Mouse (Mus musculus) spleen, postnatal 14 days (tissue): ENCODE results near the gene Col4a6.

Experiments
- DNase-seq, 2 experiments: peaks; one replicate each; pipeline ENCODE4 v3.0.0; 2021 to 2022; ENCODE audit warnings: low spot score in 2 of 2

Gene Col4a6

GRCm38 (mm10) chrX:141473470-141474302 is at the start of gene Col4a6:
Gene Col4a6, minus strand, starts transcription at chrX:141474076.
- DNase-seq, result no peak

- no peak for DNase-seq
These were observed 29.2 kb upstream of the Col4a6 start for GRCm38 (mm10) chrX:141503125-141503524.

- DNase-seq, result no peak
These were observed 20.7 kb upstream of the Col4a6 start for GRCm38 (mm10) chrX:141494545-141494944.

DNA sequence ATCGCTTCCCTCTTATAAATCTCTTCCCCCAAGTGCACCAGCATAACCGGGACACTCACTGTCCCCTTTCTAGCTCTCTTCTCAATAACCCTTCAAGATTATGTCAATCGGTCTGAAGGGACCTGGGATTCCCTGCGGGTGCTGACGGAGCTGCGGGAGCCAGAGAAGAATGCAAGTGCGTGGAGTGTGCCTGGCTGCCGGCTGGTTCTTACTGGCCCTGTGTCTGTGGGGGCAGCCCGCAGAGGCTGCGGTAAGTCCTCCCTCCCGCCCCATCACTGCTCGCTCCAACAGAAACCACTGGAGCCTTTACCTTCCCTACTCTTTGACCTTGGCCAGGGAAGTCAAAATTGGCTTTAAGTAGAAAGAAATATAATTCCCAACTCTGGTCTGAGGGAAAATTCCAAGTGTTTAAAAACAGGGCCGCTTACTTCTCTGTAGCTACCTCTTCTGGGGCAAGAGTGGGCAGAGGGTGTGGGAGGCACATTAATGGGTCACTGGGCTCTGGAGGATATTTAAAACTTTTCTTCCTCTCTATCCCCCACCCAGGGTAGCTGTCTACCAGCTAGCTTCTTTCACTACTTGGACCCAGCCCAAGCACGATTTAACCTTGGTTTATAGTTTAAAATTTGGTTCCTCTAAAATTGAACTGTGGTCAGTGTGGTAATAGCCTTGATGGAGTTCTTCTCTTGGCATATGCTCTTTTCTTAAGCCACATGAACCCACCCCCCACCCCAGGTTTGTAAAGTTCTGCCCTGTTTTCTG is 1.9 kb upstream of the Col4a6 start:
- DNase-seq, result no peak

- no peak for DNase-seq
These were observed 1.2 kb upstream of the Col4a6 start, which contains the start of gene Col4a5 for GRCm38 (mm10) chrX:141475110-141475509. Gene Col4a5, plus strand, starts transcription at chrX:141475385.

DNA sequence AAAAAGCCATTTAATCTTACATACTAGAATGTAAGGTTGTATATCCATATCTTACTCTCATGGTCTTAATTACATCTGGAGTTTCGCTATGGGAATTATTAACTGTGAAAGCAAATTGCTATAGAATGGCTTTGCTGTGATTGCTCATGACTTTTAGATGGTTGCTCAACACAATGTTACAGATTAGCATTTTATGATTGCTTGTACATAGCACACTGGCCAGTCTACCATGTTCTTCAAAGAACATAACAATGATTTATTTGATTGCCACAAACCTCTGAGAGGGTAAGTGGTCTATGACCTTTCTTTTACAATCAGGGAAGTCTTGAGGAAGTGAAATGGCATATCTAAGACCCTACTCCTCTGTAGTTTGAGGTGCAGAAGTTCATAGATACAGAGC is 25.9 kb downstream of the Col4a6 start:
- no peak for DNase-seq

GRCm38 (mm10) chrX:141439423-141439822 is 34.5 kb downstream of the Col4a6 start:
- no peak for DNase-seq

DNA sequence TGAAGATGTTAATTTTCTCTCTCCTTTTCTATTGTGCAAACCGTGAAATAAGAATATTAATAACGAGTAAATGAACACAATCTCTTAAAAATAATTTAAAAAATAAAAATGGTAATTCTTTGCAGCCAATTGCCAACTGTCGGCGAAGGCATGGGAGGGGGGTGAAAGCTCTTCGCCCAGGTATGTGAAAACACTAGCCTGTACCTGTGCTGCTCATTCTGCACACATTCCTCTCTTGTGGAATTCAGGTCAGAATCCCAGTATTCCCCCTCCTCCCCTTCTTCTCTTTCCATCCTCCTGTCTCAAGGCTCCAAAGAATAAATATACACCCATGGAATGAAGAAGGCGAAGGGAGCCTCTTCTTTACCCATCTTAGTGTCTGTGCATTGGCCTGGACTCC is 37.1 kb downstream of the Col4a6 start:
- DNase-seq, result no peak

- DNase-seq, result no peak
These were observed 58.6 kb downstream of the Col4a6 start for GRCm38 (mm10) chrX:141415318-141415717.

- no peak for DNase-seq
These were observed 77.6 kb downstream of the Col4a6 start for GRCm38 (mm10) chrX:141396243-141396642.

GRCm38 (mm10) chrX:141385399-141386105 is 88.3 kb downstream of the Col4a6 start:
- DNase-seq, result no peak

GRCm38 (mm10) chrX:141384632-141385031 is 89.2 kb downstream of the Col4a6 start:
- DNase-seq, result no peak

DNA sequence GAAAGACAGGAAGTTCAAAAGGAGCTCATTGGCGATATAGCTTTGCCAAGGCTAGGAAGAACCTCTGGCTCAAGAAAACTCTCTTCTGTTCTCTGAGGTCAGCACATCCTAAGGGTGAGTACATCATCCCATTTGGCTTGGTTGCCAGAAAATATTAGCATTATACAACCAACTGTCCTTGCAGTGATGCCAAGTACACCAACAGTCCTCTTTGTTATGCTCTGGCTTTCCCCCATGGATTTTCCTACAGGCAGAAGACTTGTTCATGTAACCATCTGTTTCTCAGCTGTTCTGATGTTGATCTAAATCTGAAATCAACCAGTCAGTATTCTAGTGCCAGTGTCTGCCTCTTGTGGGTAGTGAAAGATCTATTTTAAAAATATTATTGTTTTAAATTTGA is 103.6 kb downstream of the Col4a6 start:
- no peak for DNase-seq

DNA sequence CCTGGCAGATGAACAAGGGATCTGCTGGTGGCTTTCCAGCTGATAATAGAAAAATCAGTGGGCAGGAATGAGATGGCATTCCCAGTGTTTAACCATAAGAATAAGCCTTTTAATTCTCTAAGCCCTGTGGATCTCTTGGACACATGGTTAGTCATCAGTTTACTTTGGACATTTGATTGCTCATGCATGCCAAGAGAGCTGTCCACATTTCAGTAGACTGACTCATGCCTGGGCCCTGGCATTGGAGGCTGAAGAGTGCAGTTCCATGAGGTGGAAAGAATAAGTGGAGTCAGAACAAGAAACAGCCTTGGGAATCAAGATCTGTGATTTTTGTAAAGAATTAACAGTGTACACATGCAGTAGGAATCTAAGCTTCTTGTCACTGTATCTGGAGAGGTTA is 110.5 kb downstream of the Col4a6 start:
- DNase-seq, result no peak

GRCm38 (mm10) chrX:141341417-141341816 is 132.5 kb downstream of the Col4a6 start:
- no peak for DNase-seq

DNA sequence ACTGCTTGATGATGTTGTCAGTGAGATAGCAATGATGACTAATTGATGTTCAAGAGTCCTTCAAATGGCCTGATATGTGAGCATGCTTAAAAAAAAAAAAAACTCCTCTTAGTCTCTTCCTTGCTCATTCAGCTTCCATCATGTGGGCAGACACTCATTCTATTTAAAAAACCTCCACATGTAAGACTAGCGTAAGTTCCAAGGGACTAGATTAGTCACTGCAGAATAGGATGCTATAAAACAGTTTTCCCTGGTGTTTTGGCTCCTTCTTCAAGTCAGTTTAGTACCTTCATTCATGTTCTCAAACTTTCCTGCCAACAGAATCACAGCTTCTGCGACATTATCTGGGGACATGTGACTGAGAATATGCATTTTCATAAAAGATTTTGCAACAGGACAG is 145.8 kb downstream of the Col4a6 start:
- no peak for DNase-seq

DNA sequence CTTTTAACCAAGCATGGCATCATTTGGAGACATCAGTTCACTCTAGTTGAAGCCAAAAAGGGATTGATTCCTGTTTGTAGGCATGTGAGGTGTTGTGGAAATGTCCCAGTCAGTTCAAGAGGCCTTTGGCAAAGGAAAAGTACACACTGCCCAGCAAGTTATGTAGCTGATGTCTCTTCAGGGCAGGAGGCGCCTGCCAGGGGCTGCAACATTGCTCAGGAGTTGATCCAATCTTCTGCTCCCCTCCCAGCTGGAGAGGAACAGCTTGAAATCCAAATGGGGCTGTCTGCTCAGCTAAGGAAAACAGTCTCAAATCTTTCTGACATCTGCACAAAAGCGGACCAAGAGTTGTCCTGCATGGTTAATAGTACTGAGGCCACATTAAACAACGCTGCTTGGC is 149.7 kb downstream of the Col4a6 start:
- no peak for DNase-seq

DNA sequence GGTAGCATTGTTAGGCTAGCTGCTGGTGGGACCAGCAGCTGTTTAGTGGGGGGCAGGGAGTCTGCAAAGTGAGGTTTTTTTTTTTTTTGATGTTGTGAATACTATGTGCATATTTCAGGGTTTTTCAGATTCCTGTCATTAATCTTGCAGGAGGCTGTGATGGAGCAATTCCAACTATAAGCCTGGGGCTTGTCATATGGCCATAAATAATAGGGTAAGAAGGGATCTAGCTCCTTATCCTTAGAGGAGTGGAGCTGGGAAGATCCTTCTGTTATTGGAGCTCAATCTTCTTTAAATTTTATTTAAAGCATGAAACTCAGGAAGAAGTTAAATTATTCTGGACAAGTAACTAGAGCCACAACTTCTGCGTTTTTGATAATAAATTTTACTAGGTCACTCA is 157.7 kb downstream of the Col4a6 start:
- no peak for DNase-seq

DNA sequence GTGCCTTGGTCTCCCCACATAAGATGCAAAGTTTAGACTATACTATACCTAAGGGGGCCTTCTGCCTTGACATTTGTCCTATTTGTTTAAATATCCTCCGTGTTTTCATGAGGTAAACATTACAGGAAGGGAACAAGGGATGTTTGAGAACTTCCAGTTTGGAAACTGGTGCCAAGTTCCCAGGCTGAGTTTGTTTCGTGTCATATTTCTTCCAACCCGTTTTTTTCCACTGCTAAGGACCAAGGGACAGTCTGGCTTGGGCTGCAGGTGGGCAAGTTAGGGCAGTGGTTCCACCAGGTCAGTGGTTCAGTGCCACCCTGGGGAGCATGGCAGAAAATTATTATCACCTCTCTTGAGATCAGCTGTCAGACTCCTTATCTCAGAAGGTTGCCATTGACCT is 158.1 kb downstream of the Col4a6 start:
- no peak for DNase-seq

GRCm38 (mm10) chrX:141292702-141293462 is 181.0 kb downstream of the Col4a6 start:
- DNase-seq, result no peak

- DNase-seq, result no peak
These were observed 197.5 kb downstream of the Col4a6 start for GRCm38 (mm10) chrX:141276397-141276796.

GRCm38 (mm10) chrX:141265986-141266385 is 207.9 kb downstream of the Col4a6 start:
- DNase-seq, result no peak
